Mouse (Mus musculus): ENCODE data around the gene Krtap5-4. TPM values are rescaled to one million over a fixed set of nuclear protein-coding genes. Genes with fewer than 3 reads are reported as not detected.
"Not testable (repeated sequence)": the region's sequence is repeated elsewhere in the genome, so short reads cannot be mapped to it uniquely, and the experiment has no call there.

Gene Krtap5-4
- polyA plus RNA-seq, 1 experiment from 2014 or later = not detected

DNA sequence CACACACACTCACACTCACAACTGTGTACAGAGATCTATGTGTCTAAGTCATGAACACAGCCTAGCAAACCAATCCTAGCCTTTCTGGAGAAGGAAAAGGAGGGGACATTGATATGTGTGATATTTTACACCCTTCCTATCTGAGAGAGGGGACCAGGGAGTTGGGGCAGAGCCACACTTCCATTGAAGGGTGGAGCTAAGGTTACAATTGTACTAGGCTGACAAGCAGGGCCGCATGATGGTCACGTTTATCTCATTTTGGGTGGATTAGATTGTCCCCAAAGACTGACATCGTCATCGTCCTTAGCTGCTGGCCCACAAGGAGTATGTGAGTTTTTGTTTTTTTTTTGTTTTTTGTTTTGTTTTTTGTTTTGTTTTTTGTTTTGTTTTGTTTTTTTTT lies 27.9 kb downstream of the Krtap5-4 start:
- Histone ChIP-seq H3K4me2 (replicated peaks) (no peak overlapping the region), H3K36me3 (replicated peaks; ENCODE audit: control insufficient read depth, insufficient read depth) (no peaks in the 10 kb centered on the region), H3K4me3 (replicated peaks; ENCODE audit: low read length) (no peak overlapping the region), H3K4me1 (replicated peaks; ENCODE audit: control insufficient read depth, insufficient read depth, low read length) (no peaks in the 10 kb centered on the region), H3K9ac (no peak overlapping the region), H3K27me3 (ENCODE audit: control insufficient read depth, insufficient read depth, low read length) (no peaks in the 10 kb centered on the region), H3K27ac (no peak overlapping the region), H3K9me3 (ENCODE audit: control insufficient read depth, low read length) (no peaks in the 10 kb centered on the region)
- ATAC-seq (ENCODE audit: low FRiP score) (no peak), DNase-seq (ENCODE audit: low spot score) (no peak)
- WGBS = 84% methylated on average over 4 of the region's 4 CpGs

DNA sequence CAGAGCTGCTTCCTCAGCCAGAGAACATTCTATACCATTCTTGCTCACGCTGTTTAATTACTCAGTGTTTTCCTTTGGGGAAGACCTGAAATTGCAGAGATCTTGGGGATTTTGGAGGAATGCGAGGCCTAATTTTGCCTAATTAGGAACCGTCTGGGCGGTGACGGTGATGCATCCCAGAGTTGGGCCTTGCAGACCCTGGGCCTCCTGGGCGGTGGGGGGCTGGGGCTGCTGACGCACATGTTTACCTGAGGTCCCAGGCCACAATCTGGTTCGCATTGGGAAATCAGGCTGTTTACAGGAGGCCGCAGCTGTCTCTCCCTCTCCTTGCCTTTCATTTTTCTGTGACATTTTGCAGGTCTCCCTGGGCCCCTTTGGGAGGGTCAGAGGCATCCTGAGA lies 29.4 kb downstream of the Krtap5-4 start:
- WGBS = 94% methylated on average over 2 of the region's 9 CpGs
- H3K9me3 ChIP-seq (ENCODE audit: control insufficient read depth, low read length); ATAC-seq (ENCODE audit: low FRiP score); H3K4me2 ChIP-seq (replicated peaks); H3K4me3 ChIP-seq (replicated peaks; ENCODE audit: low read length); H3K4me1 ChIP-seq (replicated peaks; ENCODE audit: control insufficient read depth, insufficient read depth, low read length); H3K27me3 ChIP-seq (ENCODE audit: control insufficient read depth, insufficient read depth, low read length); H3K36me3 ChIP-seq (replicated peaks; ENCODE audit: control insufficient read depth, insufficient read depth); H3K9ac ChIP-seq; H3K27ac ChIP-seq; DNase-seq (ENCODE audit: low spot score): not testable (repeated sequence)

DNA sequence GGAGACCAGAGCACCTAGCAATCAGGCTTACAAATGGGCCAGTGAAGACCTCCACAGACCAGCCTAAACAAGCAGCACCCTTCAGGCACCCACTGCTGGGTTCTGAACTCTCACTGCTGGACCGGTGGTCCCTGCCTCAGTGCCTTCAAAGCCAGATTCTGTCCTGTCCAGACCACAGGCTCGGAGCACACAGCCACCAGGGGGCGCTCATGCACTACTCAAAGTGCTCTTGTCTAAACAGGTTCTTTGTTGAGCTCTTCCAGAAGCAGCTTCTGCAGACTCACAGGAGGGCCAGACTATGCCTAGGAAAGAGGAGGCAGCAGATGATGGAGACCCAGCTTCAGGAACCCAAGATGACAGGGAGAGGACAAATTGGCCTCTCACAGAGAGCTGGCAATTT lies 30.9 kb downstream of the Krtap5-4 start:
- H3K9ac ChIP-seq = no peak overlapping the region
- H3K27me3 ChIP-seq (ENCODE audit: control insufficient read depth, insufficient read depth, low read length) = no peaks in the 10 kb centered on the region
- no peaks in the 10 kb centered on the region for H3K36me3 ChIP-seq (replicated peaks; ENCODE audit: control insufficient read depth, insufficient read depth)
- ATAC-seq (ENCODE audit: low FRiP score) (peak; percentile 89), DNase-seq (ENCODE audit: low spot score) (peak; percentile 96)
- WGBS = 5% methylated on average over 3 of the region's 3 CpGs
- no peak overlapping the region for H3K4me2 ChIP-seq (replicated peaks)
- H3K9me3 ChIP-seq (ENCODE audit: control insufficient read depth, low read length) = no peaks in the 10 kb centered on the region
- H3K4me3 ChIP-seq (replicated peaks; ENCODE audit: low read length) = no peak overlapping the region
- no peak overlapping the region for H3K27ac ChIP-seq
- H3K4me1 ChIP-seq (replicated peaks; ENCODE audit: control insufficient read depth, insufficient read depth, low read length) = no peaks in the 10 kb centered on the region

DNA sequence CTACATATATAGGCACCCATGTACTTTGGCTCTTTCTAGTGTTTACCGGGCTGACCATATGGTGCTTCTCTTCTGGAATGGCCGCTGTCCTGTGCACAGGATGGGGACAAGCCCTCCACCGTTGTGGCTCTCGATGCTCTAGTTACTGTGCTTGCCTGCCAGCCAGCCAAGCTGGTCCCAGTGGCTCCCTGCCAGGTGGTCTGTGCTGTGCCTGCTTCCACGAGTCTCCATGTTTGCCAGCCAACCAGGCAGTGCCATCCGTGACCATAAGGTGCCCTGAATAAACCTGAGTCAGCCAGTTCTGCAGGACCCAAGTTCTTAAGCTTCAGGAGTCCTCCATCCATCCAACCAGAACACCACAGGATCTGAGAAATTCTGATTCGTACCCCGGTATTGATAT lies 31.8 kb downstream of the Krtap5-4 start:
- Histone ChIP-seq H3K27ac (no peak overlapping the region), H3K4me2 (replicated peaks) (no peak overlapping the region), H3K9me3 (ENCODE audit: control insufficient read depth, low read length) (no peaks in the 10 kb centered on the region), H3K4me3 (replicated peaks; ENCODE audit: low read length) (no peak overlapping the region), H3K36me3 (replicated peaks; ENCODE audit: control insufficient read depth, insufficient read depth) (no peaks in the 10 kb centered on the region), H3K4me1 (replicated peaks; ENCODE audit: control insufficient read depth, insufficient read depth, low read length) (no peaks in the 10 kb centered on the region), H3K27me3 (ENCODE audit: control insufficient read depth, insufficient read depth, low read length) (no peaks in the 10 kb centered on the region), H3K9ac (no peak overlapping the region)
- ATAC-seq (ENCODE audit: low FRiP score) (no peak), DNase-seq (ENCODE audit: low spot score) (no peak)
- 68% methylated on average over 8 of the region's 8 CpGs for WGBS

DNA sequence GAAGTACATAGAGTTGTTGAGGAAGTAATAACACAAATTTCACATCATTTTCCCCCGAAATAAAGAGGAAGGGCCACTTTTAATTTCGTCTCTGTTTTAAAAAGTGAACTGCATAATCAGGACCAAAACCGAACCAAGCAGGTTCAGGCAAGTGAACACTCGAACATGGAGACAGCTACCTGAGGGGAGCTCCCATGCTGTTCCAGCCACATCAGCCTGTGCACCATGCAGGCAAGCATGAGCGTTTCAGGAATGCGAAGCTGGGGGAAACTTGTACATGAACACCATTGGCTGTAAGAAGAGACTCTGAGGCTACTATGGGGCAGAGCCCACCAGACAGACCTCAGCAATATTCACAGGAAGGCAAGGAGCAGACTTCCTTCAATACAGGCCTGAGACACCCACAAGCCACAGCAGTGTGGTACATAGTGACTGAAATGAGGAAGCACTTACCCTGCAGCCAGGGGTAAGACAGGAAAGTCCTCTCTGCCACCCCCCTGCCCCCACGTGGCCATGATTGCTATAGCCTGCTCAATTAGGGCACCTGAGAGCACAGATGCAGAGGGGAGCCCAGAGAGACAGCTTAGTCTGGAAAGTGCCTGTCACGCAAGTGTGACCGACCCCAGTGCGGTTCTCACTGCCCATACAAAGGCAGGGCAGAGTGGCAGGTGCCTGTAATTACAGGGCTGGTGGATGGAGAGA lies 37.1 kb downstream of the Krtap5-4 start:
- DNase-seq (ENCODE audit: low spot score) (no peak), ATAC-seq (ENCODE audit: low FRiP score) (no peak)
- H3K36me3 ChIP-seq (replicated peaks; ENCODE audit: control insufficient read depth, insufficient read depth) = no peaks in the 10 kb centered on the region
- no peaks in the 10 kb centered on the region for H3K4me1 ChIP-seq (replicated peaks; ENCODE audit: control insufficient read depth, insufficient read depth, low read length)
- no peaks in the 10 kb centered on the region for H3K9me3 ChIP-seq (ENCODE audit: control insufficient read depth, low read length)
- WGBS = 60% methylated on average over 10 of the region's 10 CpGs
- no peaks in the 10 kb centered on the region for H3K27me3 ChIP-seq (ENCODE audit: control insufficient read depth, insufficient read depth, low read length)
- H3K9ac ChIP-seq = no peak overlapping the region
- H3K4me2 ChIP-seq (replicated peaks) = no peak overlapping the region
- no peak overlapping the region for H3K4me3 ChIP-seq (replicated peaks; ENCODE audit: low read length)
- no peak overlapping the region for H3K27ac ChIP-seq

DNA sequence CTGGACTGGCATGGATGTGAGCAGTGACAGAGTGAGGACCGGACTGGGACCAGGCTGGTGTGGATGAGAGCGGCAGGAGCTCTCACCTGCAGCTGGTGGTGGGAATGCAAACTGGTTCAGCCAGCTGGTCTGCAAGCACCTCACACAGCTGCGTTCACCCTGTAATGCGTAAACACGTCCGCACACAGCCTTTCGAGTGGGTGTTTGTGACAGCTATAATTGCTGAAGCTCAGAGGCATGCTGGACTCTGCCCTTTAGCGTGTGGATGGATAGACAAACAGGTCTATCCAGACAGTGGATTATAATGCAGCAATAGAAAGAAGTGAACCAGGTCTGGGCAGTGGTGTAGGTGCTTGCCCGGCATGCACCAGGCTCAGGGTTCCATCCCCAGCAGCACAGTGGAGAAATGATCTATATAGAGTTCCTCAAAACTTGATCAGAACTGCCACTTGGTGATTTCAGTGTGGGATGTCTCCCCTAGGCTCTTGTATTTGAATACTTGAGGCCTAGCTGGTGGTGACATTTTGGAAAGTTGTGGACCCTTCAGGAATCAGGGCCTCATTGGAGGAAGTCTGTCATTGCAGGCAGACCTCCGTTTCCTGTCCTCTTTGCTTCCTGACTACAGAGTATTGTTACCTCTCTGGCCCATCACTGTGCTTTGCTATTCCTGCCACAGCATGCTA lies 38.4 kb downstream of the Krtap5-4 start:
- Histone ChIP-seq H3K27ac (no peak overlapping the region), H3K36me3 (replicated peaks; ENCODE audit: control insufficient read depth, insufficient read depth) (no peaks in the 10 kb centered on the region), H3K4me1 (replicated peaks; ENCODE audit: control insufficient read depth, insufficient read depth, low read length) (no peaks in the 10 kb centered on the region), H3K4me2 (replicated peaks) (no peak overlapping the region), H3K4me3 (replicated peaks; ENCODE audit: low read length) (no peak overlapping the region), H3K9me3 (ENCODE audit: control insufficient read depth, low read length) (no peaks in the 10 kb centered on the region), H3K9ac (no peak overlapping the region), H3K27me3 (ENCODE audit: control insufficient read depth, insufficient read depth, low read length) (no peaks in the 10 kb centered on the region)
- DNase-seq (ENCODE audit: low spot score) (no peak), ATAC-seq (ENCODE audit: low FRiP score) (no peak)
- WGBS = 83% methylated on average over 10 of the region's 10 CpGs

DNA sequence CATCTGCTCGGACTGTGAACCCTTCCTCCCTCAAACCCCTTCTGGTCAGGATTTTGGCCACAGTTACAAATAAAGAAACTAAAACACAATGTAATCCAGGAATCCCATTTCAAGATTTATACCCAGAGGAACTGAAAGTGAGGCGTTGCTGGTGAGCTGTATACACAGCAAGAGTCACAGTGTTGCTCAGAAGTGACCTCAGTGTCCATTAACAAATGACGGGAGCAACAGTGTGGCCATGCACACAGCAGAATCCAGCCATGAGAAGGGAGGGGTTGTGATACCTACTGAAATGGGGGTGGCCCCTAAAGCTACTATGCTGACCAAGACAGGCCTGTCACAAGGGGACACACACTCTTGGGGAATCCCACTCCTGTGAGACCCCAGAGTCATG lies 38.9 kb downstream of the Krtap5-4 start:
- no peak overlapping the region for H3K4me2 ChIP-seq (replicated peaks)
- ATAC-seq (ENCODE audit: low FRiP score) (no peak), DNase-seq (ENCODE audit: low spot score) (no peak)
- 85% methylated on average over 3 of the region's 3 CpGs for WGBS
- no peaks in the 10 kb centered on the region for H3K27me3 ChIP-seq (ENCODE audit: control insufficient read depth, insufficient read depth, low read length)
- no peak overlapping the region for H3K9ac ChIP-seq
- no peaks in the 10 kb centered on the region for H3K4me1 ChIP-seq (replicated peaks; ENCODE audit: control insufficient read depth, insufficient read depth, low read length)
- no peaks in the 10 kb centered on the region for H3K36me3 ChIP-seq (replicated peaks; ENCODE audit: control insufficient read depth, insufficient read depth)
- H3K27ac ChIP-seq = no peak overlapping the region
- no peak overlapping the region for H3K4me3 ChIP-seq (replicated peaks; ENCODE audit: low read length)
- H3K9me3 ChIP-seq (ENCODE audit: control insufficient read depth, low read length) = no peaks in the 10 kb centered on the region

DNA sequence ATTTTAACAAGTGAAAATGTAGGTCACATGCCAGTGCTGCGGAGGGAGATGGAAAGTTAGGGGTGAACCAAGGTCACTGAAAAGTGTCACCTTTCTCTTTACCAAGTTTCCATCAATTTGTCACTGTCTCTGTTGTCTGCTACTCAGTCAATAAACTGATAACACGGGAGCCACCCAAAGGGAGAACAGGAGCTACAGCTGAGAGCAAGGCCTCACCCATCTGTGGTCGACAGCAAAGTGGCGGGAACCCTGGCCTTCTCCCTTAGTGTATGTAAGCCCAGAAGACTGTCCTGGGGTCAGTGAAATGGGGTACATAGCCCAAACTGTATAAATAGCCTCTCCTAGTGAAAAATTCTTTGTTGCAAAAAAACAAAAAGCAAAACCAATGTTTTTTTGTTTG lies 44.2 kb downstream of the Krtap5-4 start:
- no peak overlapping the region for H3K4me2 ChIP-seq (replicated peaks)
- H3K4me1 ChIP-seq (replicated peaks; ENCODE audit: control insufficient read depth, insufficient read depth, low read length) = peaks cover 6% of the 10 kb centered on the region; the same call in 1 of the 2 replicates
- no peaks in the 10 kb centered on the region for H3K27me3 ChIP-seq (ENCODE audit: control insufficient read depth, insufficient read depth, low read length)
- H3K36me3 ChIP-seq (replicated peaks; ENCODE audit: control insufficient read depth, insufficient read depth) = no peaks in the 10 kb centered on the region
- WGBS = 76% methylated on average over 4 of the region's 4 CpGs
- DNase-seq (ENCODE audit: low spot score) (no peak), ATAC-seq (ENCODE audit: low FRiP score) (no peak)
- no peak overlapping the region for H3K4me3 ChIP-seq (replicated peaks; ENCODE audit: low read length)
- H3K9me3 ChIP-seq (ENCODE audit: control insufficient read depth, low read length) = no peaks in the 10 kb centered on the region
- no peak overlapping the region for H3K27ac ChIP-seq
- H3K9ac ChIP-seq = no peak overlapping the region

DNA sequence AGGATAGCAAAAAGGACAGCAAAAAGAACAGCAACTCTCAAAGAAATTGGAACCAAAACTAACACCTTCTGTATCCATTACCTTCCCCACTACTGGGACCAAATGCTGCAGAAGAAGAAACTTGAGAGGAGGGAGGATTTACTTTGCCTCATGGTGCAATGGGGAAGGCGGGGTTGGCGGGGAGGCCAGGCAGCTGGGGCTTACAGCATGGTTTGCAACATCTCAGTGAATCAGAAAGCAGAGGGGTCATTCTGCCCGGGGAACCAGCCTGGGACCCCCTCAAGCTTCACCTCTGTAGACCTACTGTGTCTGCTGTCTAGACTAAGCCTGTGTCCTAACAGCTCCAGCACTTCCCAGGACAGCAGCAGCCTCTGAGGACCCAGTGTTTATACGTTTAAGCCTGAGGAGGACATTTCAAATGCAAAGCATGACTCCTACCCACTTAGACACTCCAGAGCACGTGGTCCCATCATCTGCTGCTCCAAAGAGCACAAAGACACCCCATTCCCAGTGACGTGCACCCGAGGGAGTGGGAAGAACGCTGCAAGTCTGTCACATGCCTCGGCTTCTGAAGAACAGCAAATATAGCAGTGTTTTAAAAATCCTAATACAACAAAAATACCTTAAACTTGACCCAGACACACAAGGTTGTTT lies 46.1 kb downstream of the Krtap5-4 start:
- Histone ChIP-seq H3K4me2 (replicated peaks) (no peak overlapping the region), H3K9ac (no peak overlapping the region), H3K4me1 (replicated peaks; ENCODE audit: control insufficient read depth, insufficient read depth, low read length) (peaks cover 6% of the 10 kb centered on the region; the same call in 1 of the 2 replicates), H3K27me3 (ENCODE audit: control insufficient read depth, insufficient read depth, low read length) (no peaks in the 10 kb centered on the region), H3K36me3 (replicated peaks; ENCODE audit: control insufficient read depth, insufficient read depth) (no peaks in the 10 kb centered on the region), H3K27ac (no peak overlapping the region), H3K9me3 (ENCODE audit: control insufficient read depth, low read length) (no peaks in the 10 kb centered on the region), H3K4me3 (replicated peaks; ENCODE audit: low read length) (no peak overlapping the region)
- peak; percentile 47 for DNase-seq (ENCODE audit: low spot score)
- ATAC-seq (ENCODE audit: low FRiP score) = peak; percentile 60; the same call in 1 of the 2 replicates
- WGBS = 17% methylated on average over 9 of the region's 9 CpGs
